Mouse (Mus musculus): ENCODE data around the gene Snx11.

GRCm38 (mm10) chr11:96743000-96743399 is 34.4 kb downstream of the Snx11 start:
- TF ChIP-seq CTCF (IDR thresholded peaks at IDR 0.05; ENCODE audit: borderline replicate concordance, insufficient read depth, low read length) = no peak
- no peak for TF ChIP-seq POLR2A (IDR thresholded peaks at IDR 0.05; ENCODE audit: low read depth, low read length)

All from embryonic fibroblast, embryonic 13.5 days (primary cell).